ENCODE assay signal across 9 mouse cellular contexts in genomic region chr12:16805511-16805910, GRCm38 (mm10). TPM values are rescaled to one million over a fixed set of nuclear protein-coding genes. Genes with fewer than 3 reads are reported as not detected.
A peak's percentile ranks its signal among the peaks of the same experiment; 100 is the strongest.
DNase-seq lines count a peak whose midpoint lies in the region; ATAC-seq and TF ChIP-seq lines count a peak whose summit lies in the region.
"Had no signal": no experiment of that assay in that cellular context is flagged by ENCODE, and none has a peak within 500 bp of the region (broad histone marks: within the 10 kb centered on the region; RNA-seq: fewer than 3 reads in every experiment).

No protein-coding gene starts in this region.

- H3K4me3 ChIP-seq in cerebellum, adult 2 months (replicated peaks; ENCODE audit: insufficient read depth, low read depth, low read length), result no peak overlapping the region
- H3K4me3 ChIP-seq in hindbrain, embryonic 14.5 days (replicated peaks; ENCODE audit: low read length), result no peak overlapping the region
- H3K4me3 ChIP-seq: megakaryocyte, embryonic 14.5 days had no signal

- WGBS in cerebellum, adult 2 months, result 13% methylated on average over 5 of the region's 5 CpGs
- WGBS in hindbrain, embryonic 14.5 days, result 5% methylated on average over 5 of the region's 5 CpGs

- H3K36me3 ChIP-seq in hindbrain, embryonic 14.5 days (replicated peaks; ENCODE audit: control insufficient read depth, insufficient read depth), result no peaks in the 10 kb centered on the region

- peak; percentile 74 for DNase-seq in T-cell, adult 2 months (ENCODE audit: low spot score)
- peak; percentile 75 to 77 for DNase-seq in cerebellum, adult 2 months
- DNase-seq in hindbrain, embryonic 14.5 days (ENCODE audit: low spot score), result peak; percentile 90
- peak; percentile 60 to 90 for DNase-seq in layer of hippocampus, postnatal 25 days (ENCODE audit: extremely low spot score in 1 of 2, low spot score in 1 of 2)
- DNase-seq in lung, postnatal 36 days, result peak; percentile 94
- peak; percentile 81 for DNase-seq in right cerebral cortex, adult 18-20 months
- peak; percentile 59 to 72 for DNase-seq in urinary bladder, postnatal 36 days (ENCODE audit: low spot score in 2 of 2)

- TF ChIP-seq POLR2A in cerebellum, adult 2 months (IDR thresholded peaks at IDR 0.05; ENCODE audit: borderline replicate concordance, insufficient read depth, low read length), result no peak

- no peak overlapping the region for H3K4me2 ChIP-seq in hindbrain, embryonic 14.5 days (replicated peaks)

- TF ChIP-seq CTCF in cerebellum, adult 2 months (IDR thresholded peaks at IDR 0.05; ENCODE audit: borderline replicate concordance, insufficient read depth, low read depth, low read length), result peak; percentile 80

- peak; percentile 90 for ATAC-seq in frontal cortex, adult (ENCODE audit: low TSS enrichment)
- peak; percentile 84; the same call in 1 of the 2 replicates for ATAC-seq in hindbrain, embryonic 14.5 days (ENCODE audit: low FRiP score)

- H3K4me1 ChIP-seq in cerebellum, adult 2 months (ENCODE audit: control insufficient read depth, insufficient read depth, low read length), result no peaks in the 10 kb centered on the region; the same call in 1 of the 2 replicates
- no peaks in the 10 kb centered on the region for H3K4me1 ChIP-seq in hindbrain, embryonic 14.5 days (replicated peaks; ENCODE audit: control insufficient read depth, insufficient read depth, low read length)

- H3K9me3 ChIP-seq in hindbrain, embryonic 14.5 days (ENCODE audit: control insufficient read depth, low read length), result no peaks in the 10 kb centered on the region
- H3K9me3 ChIP-seq: megakaryocyte, embryonic 14.5 days had no signal

- H3K27me3 ChIP-seq in cerebellum, adult 2 months (ENCODE audit: control insufficient read depth, insufficient read depth, low read length), result no peaks in the 10 kb centered on the region
- H3K27me3 ChIP-seq in hindbrain, embryonic 14.5 days (ENCODE audit: control insufficient read depth, insufficient read depth, low read length), result peaks cover 15% of the 10 kb centered on the region

- no peak overlapping the region for H3K27ac ChIP-seq in cerebellum, adult 2 months (ENCODE audit: insufficient read depth, low read length)
- no peak overlapping the region for H3K27ac ChIP-seq in hindbrain, embryonic 14.5 days

- no peak overlapping the region for H3K9ac ChIP-seq in hindbrain, embryonic 14.5 days

RNA-seq across cellular contexts. Expression of gene Greb1, which starts 4.8 kb away (rescaled TPM):
- polyA plus RNA-seq in cerebellum, adult 2 months (2012; rRNA removed), result 1.1 and 1.4 TPM in 2 replicates
- polyA plus RNA-seq in hindbrain, embryonic 14.5 days (2014; fragmentation: Nextera tagmentation; extraction: Ambion mirVana), result 0.88 and 1.4 TPM in 2 replicates
- total RNA-seq in layer of hippocampus, postnatal 25 days (2021), result under 1 TPM; 0.85 to 0.91 TPM

RNA-seq across cellular contexts. Expression of gene E2f6, which starts 5.3 kb away (rescaled TPM):
- polyA plus RNA-seq in cerebellum, adult 2 months (2012; rRNA removed), result 54.6 and 62.2 TPM in 2 replicates
- polyA plus RNA-seq in hindbrain, embryonic 14.5 days (2014; fragmentation: Nextera tagmentation; extraction: Ambion mirVana), result 32.5 and 36.2 TPM in 2 replicates
- total RNA-seq in layer of hippocampus, postnatal 25 days (2021), result 10 to 100 TPM; 29.7 TPM
